Mouse (Mus musculus): Measurements from ENCODE around the gene Phox2b. TPM values are rescaled to one million over a fixed set of nuclear protein-coding genes. Genes with fewer than 3 reads are reported as not detected.

Gene Phox2b
- polyA plus RNA-seq, 1 experiment from 2014 or later, result 0.08 TPM

DNA sequence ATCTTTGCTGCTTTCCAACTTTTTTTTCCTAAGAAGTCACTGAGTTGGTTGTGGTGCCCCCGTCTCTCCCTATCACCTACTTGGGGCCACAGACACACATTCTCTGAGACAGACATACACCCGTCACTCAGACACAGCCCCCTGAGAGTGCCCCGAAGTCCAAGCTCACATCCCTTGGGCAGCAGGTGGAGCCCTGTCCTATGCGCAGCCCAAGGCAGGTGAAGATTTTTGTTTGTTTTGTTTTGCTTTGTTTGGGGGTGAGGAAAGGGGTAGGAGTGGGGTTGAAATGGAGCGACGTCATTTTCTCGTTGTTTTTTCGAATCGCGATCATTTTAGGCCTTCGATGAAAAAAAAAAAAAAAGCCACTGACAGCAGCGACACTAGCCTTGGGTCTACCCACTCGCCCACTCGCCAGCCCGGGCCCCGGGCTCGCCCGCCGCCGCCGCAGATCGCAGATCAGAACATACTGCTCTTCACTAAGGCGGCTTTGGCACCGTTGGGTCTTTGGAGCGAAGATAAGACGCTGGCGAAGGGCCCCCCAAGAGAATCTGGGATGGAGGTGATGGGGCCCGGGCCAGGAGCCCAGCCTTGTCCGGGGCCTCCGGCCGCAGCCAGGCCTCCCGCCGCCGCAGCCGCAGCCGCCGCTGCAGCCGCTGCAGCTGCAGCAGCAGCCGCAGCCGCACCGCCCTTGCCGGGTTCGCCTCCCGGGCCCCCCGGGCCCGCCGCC, 3.3 kb downstream of the Phox2b start:
- Histone ChIP-seq H3K4me2 (ENCODE audit: low read depth, low read length) (peak overlapping the region; percentile 43), H3K4me3 (ENCODE audit: low read depth, low read length) (peak overlapping the region; percentile 34; the same call in 1 of the 2 replicates), H3K9ac (ENCODE audit: low read depth, low read length) (no peak overlapping the region), H3K4me1 (ENCODE audit: control insufficient read depth, low read depth, low read length) (no peaks in the 10 kb centered on the region), H3K27ac (ENCODE audit: low read length) (no peak overlapping the region), H3K27me3 (ENCODE audit: control insufficient read depth, insufficient read depth, low read depth, low read length) (peaks cover 80% of the 10 kb centered on the region), H3K36me3 (ENCODE audit: control insufficient read depth, insufficient read depth) (no peaks in the 10 kb centered on the region), H3K9me3 (replicated peaks; ENCODE audit: control insufficient read depth, low read length) (no peaks in the 10 kb centered on the region)
- WGBS (ENCODE audit: insufficient replicate concordance), result under 1% methylated on average over 43 of the region's 47 CpGs
- no peak for ATAC-seq (ENCODE audit: low read depth)

DNA sequence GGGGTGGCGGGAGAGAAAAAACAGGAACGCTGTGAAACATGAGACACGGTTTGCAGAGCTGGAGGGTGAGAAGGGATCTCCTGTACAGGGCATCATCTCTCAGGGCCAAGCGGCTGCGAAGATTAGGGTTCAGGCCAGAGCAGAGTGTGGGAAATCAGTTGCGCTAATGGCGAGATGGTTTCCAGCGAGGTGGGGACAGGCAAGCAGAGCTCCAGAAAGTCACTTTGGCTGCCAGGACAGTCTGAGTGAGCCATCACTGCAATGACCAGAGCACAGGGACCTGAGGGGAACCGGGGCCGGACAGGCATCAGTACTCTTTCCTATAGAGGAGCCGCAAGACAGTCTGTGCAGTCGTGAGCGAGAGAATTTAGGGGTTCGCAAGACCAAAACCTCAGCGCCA, 3.9 kb downstream of the Phox2b start:
- Histone ChIP-seq H3K27ac (ENCODE audit: low read length) (no peak overlapping the region), H3K4me2 (ENCODE audit: low read depth, low read length) (no peak overlapping the region), H3K36me3 (ENCODE audit: control insufficient read depth, insufficient read depth) (no peaks in the 10 kb centered on the region), H3K9ac (ENCODE audit: low read depth, low read length) (no peak overlapping the region), H3K4me1 (ENCODE audit: control insufficient read depth, low read depth, low read length) (no peaks in the 10 kb centered on the region), H3K4me3 (ENCODE audit: low read depth, low read length) (no peak overlapping the region), H3K27me3 (ENCODE audit: control insufficient read depth, insufficient read depth, low read depth, low read length) (peaks cover 76% of the 10 kb centered on the region), H3K9me3 (replicated peaks; ENCODE audit: control insufficient read depth, low read length) (no peaks in the 10 kb centered on the region)
- WGBS (ENCODE audit: insufficient replicate concordance), result 2% methylated on average over 15 of the region's 15 CpGs
- no peak for ATAC-seq (ENCODE audit: low read depth)

DNA sequence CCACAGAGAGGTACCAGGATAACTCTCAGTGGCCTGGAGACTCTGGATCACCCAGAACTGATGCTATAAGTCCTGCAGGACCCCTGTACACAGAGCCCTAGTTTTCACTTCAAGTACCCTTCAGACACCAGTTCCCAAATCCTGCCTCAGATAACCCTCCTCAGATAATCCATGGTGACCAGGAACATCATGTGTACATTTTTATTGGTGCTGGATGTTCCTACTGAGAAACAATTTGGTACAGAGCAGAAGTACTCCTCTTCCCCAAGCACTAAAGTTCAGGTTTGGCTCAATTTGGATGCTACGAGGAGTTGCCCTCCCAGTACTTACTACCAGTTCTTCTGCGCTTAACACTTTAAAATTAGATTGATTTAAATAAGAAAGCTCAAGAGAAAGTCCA, 5.1 kb downstream of the Phox2b start:
- no peak overlapping the region for H3K4me2 ChIP-seq (ENCODE audit: low read depth, low read length)
- 24% methylated on average over 2 of the region's 2 CpGs for WGBS (ENCODE audit: insufficient replicate concordance)
- ATAC-seq (ENCODE audit: low read depth), result no peak
- H3K27ac ChIP-seq (ENCODE audit: low read length), result no peak overlapping the region
- H3K9ac ChIP-seq (ENCODE audit: low read depth, low read length), result no peak overlapping the region
- no peak overlapping the region for H3K4me3 ChIP-seq (ENCODE audit: low read depth, low read length)
- peaks cover 64% of the 10 kb centered on the region for H3K27me3 ChIP-seq (ENCODE audit: control insufficient read depth, insufficient read depth, low read depth, low read length)
- no peaks in the 10 kb centered on the region for H3K36me3 ChIP-seq (ENCODE audit: control insufficient read depth, insufficient read depth)
- no peaks in the 10 kb centered on the region for H3K9me3 ChIP-seq (replicated peaks; ENCODE audit: control insufficient read depth, low read length)
- H3K4me1 ChIP-seq (ENCODE audit: control insufficient read depth, low read depth, low read length), result no peaks in the 10 kb centered on the region

- Histone ChIP-seq H3K4me3 (ENCODE audit: low read depth, low read length) (no peak overlapping the region), H3K27me3 (ENCODE audit: control insufficient read depth, insufficient read depth, low read depth, low read length) (peaks cover 42% of the 10 kb centered on the region), H3K4me1 (ENCODE audit: control insufficient read depth, low read depth, low read length) (no peaks in the 10 kb centered on the region), H3K9me3 (replicated peaks; ENCODE audit: control insufficient read depth, low read length) (no peaks in the 10 kb centered on the region), H3K27ac (ENCODE audit: low read length) (no peak overlapping the region), H3K36me3 (ENCODE audit: control insufficient read depth, insufficient read depth) (no peaks in the 10 kb centered on the region), H3K9ac (ENCODE audit: low read depth, low read length) (no peak overlapping the region), H3K4me2 (ENCODE audit: low read depth, low read length) (no peak overlapping the region)
- 21% methylated on average over 4 of the region's 4 CpGs for WGBS (ENCODE audit: insufficient replicate concordance)
- no peak for ATAC-seq (ENCODE audit: low read depth)
These were observed 7.3 kb downstream of the Phox2b start for GRCm38 (mm10) chr5:67091766-67092165.

GRCm38 (mm10) chr5:67090856-67091255, 8.2 kb downstream of the Phox2b start:
- H3K4me3 ChIP-seq (ENCODE audit: low read depth, low read length), result no peak overlapping the region
- no peak overlapping the region for H3K4me2 ChIP-seq (ENCODE audit: low read depth, low read length)
- H3K9ac ChIP-seq (ENCODE audit: low read depth, low read length), result no peak overlapping the region
- H3K36me3 ChIP-seq (ENCODE audit: control insufficient read depth, insufficient read depth), result no peaks in the 10 kb centered on the region
- no peaks in the 10 kb centered on the region for H3K9me3 ChIP-seq (replicated peaks; ENCODE audit: control insufficient read depth, low read length)
- ATAC-seq (ENCODE audit: low read depth), result no peak
- H3K27me3 ChIP-seq (ENCODE audit: control insufficient read depth, insufficient read depth, low read depth, low read length), result peaks cover 33% of the 10 kb centered on the region
- H3K27ac ChIP-seq (ENCODE audit: low read length), result no peak overlapping the region
- WGBS (ENCODE audit: insufficient replicate concordance), result 26% methylated on average over 5 of the region's 5 CpGs
- H3K4me1 ChIP-seq (ENCODE audit: control insufficient read depth, low read depth, low read length), result no peaks in the 10 kb centered on the region

GRCm38 (mm10) chr5:67083117-67083516, 16.0 kb downstream of the Phox2b start:
- H3K4me3 ChIP-seq (ENCODE audit: low read depth, low read length), result no peak overlapping the region
- 33% methylated on average over 6 of the region's 6 CpGs for WGBS (ENCODE audit: insufficient replicate concordance)
- H3K4me1 ChIP-seq (ENCODE audit: control insufficient read depth, low read depth, low read length), result no peaks in the 10 kb centered on the region
- H3K4me2 ChIP-seq (ENCODE audit: low read depth, low read length), result no peak overlapping the region
- H3K27ac ChIP-seq (ENCODE audit: low read length), result no peak overlapping the region
- ATAC-seq (ENCODE audit: low read depth), result no peak
- no peaks in the 10 kb centered on the region; the same call in 1 of the 2 replicates for H3K27me3 ChIP-seq (ENCODE audit: control insufficient read depth, insufficient read depth, low read depth, low read length)
- H3K36me3 ChIP-seq (ENCODE audit: control insufficient read depth, insufficient read depth), result no peaks in the 10 kb centered on the region
- no peaks in the 10 kb centered on the region for H3K9me3 ChIP-seq (replicated peaks; ENCODE audit: control insufficient read depth, low read length)
- no peak overlapping the region for H3K9ac ChIP-seq (ENCODE audit: low read depth, low read length)

DNA sequence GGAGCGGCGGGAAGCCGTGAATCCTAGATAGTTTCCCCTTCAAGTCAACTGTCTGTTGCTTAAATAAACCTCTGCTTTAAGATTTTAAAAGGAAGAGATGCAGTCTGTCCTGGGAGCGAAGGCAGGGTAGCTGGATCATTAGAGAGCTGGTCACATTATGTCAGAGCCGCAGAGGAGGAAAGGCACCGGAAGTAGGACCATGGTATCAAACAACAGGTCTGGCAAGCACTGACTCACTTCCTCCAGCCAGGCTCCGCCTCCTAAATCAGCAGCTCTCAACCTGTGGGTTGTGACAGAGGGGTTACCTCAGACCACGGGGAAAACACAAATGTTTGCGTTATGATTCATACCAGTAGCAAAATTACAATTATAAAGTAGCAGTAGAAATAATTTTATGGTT, 35.5 kb downstream of the Phox2b start:
- 47% methylated on average over 9 of the region's 9 CpGs for WGBS (ENCODE audit: insufficient replicate concordance)
- Histone ChIP-seq H3K27ac (ENCODE audit: low read length) (no peak overlapping the region), H3K4me3 (ENCODE audit: low read depth, low read length) (no peak overlapping the region), H3K36me3 (ENCODE audit: control insufficient read depth, insufficient read depth) (no peaks in the 10 kb centered on the region), H3K9me3 (replicated peaks; ENCODE audit: control insufficient read depth, low read length) (no peaks in the 10 kb centered on the region), H3K9ac (ENCODE audit: low read depth, low read length) (no peak overlapping the region), H3K4me2 (ENCODE audit: low read depth, low read length) (no peak overlapping the region), H3K27me3 (ENCODE audit: control insufficient read depth, insufficient read depth, low read depth, low read length) (no peaks in the 10 kb centered on the region), H3K4me1 (ENCODE audit: control insufficient read depth, low read depth, low read length) (no peaks in the 10 kb centered on the region)
- ATAC-seq (ENCODE audit: low read depth), result no peak

DNA sequence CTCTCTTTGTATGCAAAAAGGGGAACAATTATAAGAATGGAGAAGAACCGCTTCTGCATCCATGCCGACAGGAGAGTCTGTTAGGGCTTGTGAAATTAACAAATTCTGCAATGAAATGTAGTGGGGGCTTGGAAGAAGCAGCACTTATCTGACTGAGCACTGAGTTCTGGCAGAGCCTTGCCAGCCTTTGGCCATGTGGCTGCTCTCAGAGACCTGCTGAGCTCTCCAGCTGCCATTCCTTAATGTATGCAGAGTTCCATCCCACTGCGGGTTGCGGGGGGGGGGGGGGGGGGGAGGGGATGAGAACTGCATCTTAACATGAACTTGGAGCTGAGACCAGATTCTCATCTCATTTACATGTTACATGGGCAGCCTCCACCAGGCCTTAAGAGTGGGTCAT, 38.6 kb downstream of the Phox2b start:
- no peak overlapping the region for H3K27ac ChIP-seq (ENCODE audit: low read length)
- WGBS (ENCODE audit: insufficient replicate concordance), result 55% methylated on average over 2 of the region's 4 CpGs
- no peaks in the 10 kb centered on the region for H3K27me3 ChIP-seq (ENCODE audit: control insufficient read depth, insufficient read depth, low read depth, low read length)
- no peak overlapping the region for H3K4me2 ChIP-seq (ENCODE audit: low read depth, low read length)
- H3K4me1 ChIP-seq (ENCODE audit: control insufficient read depth, low read depth, low read length), result no peaks in the 10 kb centered on the region
- no peaks in the 10 kb centered on the region for H3K36me3 ChIP-seq (ENCODE audit: control insufficient read depth, insufficient read depth)
- no peaks in the 10 kb centered on the region for H3K9me3 ChIP-seq (replicated peaks; ENCODE audit: control insufficient read depth, low read length)
- H3K4me3 ChIP-seq (ENCODE audit: low read depth, low read length), result no peak overlapping the region
- ATAC-seq (ENCODE audit: low read depth), result no peak
- no peak overlapping the region for H3K9ac ChIP-seq (ENCODE audit: low read depth, low read length)

DNA sequence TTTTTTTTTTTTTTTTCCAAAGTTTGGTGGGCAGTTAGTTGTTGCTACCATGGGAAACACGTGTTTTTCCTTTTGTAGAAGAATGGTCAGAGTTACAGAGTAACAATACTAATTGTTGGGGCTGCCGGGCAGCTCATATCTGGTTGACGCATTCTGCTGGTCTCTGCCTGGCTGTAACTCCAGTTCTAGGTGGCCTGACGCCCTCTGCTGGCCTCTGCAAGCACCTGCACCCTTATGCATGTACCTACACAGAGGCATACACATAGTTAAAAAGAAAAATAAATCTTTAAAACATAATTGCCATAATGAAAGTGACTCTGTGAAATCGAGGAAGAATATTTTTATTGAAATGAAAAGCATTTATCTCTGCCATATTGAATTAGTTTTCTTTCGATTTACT, 41.3 kb downstream of the Phox2b start:
- Histone ChIP-seq H3K4me2 (ENCODE audit: low read depth, low read length) (no peak overlapping the region), H3K4me3 (ENCODE audit: low read depth, low read length) (no peak overlapping the region), H3K9ac (ENCODE audit: low read depth, low read length) (no peak overlapping the region), H3K4me1 (ENCODE audit: control insufficient read depth, low read depth, low read length) (no peaks in the 10 kb centered on the region), H3K27ac (ENCODE audit: low read length) (no peak overlapping the region), H3K9me3 (replicated peaks; ENCODE audit: control insufficient read depth, low read length) (no peaks in the 10 kb centered on the region), H3K36me3 (ENCODE audit: control insufficient read depth, insufficient read depth) (no peaks in the 10 kb centered on the region), H3K27me3 (ENCODE audit: control insufficient read depth, insufficient read depth, low read depth, low read length) (no peaks in the 10 kb centered on the region)
- ATAC-seq (ENCODE audit: low read depth), result no peak
- WGBS (ENCODE audit: insufficient replicate concordance), result 56% methylated on average over 6 of the region's 6 CpGs
